9 mouse cellular contexts compared by ENCODE assay signal in the genomic region with DNA sequence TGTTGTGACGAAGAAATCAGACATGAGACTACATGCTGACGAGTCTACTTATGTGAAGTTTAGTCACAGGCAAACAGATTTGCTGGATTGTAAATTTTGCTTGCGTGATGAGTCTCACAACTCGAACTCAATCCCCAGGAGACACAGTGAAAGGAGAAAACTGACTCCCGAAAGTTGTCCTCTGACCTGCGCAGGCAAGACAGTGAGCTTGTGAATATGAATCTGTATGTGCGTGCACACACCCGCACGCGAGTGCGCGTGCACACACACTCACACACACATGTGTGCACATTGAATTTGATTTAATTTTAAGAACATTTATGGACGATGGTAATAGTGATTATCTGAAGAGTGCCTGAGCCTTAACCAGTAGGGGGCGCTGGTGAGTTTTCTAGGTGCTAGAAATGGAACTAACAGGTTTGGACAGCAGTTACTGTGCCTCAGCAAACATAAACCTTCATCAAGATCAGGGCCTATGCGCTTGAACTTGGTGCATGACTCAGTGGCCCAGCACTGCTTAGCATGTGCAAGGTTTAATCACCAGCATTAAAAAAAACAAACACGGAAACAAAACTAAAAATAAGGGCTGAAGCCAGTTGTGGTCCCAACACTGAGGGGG. TPM values are rescaled to one million over a fixed set of nuclear protein-coding genes. Genes with fewer than 3 reads are reported as not detected.
DNase-seq lines count a peak whose midpoint lies in the region; ATAC-seq and TF ChIP-seq lines count a peak whose summit lies in the region.
"Had no signal": no experiment of that assay in that cellular context is flagged by ENCODE, and none has a peak within 500 bp of the region (broad histone marks: within the 10 kb centered on the region; RNA-seq: fewer than 3 reads in every experiment).

No protein-coding gene starts in this region.

- DNase-seq in 3T3-L1 (ENCODE audit: low read depth, low spot score), result peak; percentile 92
- DNase-seq in c-Kit-positive CD71-positive TER-119-positive erythroid progenitor cells, embryonic 14.5 days (ENCODE audit: low spot score), result peak; percentile 82
- peak; percentile 84 for DNase-seq in gastrocnemius, adult 2 months
- peak; percentile 50 to 89 for DNase-seq in layer of hippocampus, adult 18-20 months (ENCODE audit: low spot score in 2 of 2)
- peak; percentile 91 for DNase-seq in lung, postnatal 14 days

- TF ChIP-seq CTCF in E14TG2a.4 (conservative IDR thresholded peaks at IDR 0.05; ENCODE audit: low read length), result peak; percentile 80
- peak; percentile 93 for TF ChIP-seq CTCF in gastrocnemius, adult 2 months (IDR thresholded peaks at IDR 0.05)
- peak; percentile 64; the same call in 1 of the 2 replicates for TF ChIP-seq CTCF in small intestine, adult 2 months (IDR thresholded peaks at IDR 0.05; ENCODE audit: extremely low read depth, insufficient read length, insufficient replicate concordance, low read depth, low read length)

- peaks cover 13% of the 10 kb centered on the region; the same call in 1 of the 2 replicates for H3K27me3 ChIP-seq in E14TG2a.4 (ENCODE audit: insufficient read depth, low read length)
- no peaks in the 10 kb centered on the region for H3K27me3 ChIP-seq in small intestine, adult 2 months (ENCODE audit: control insufficient read depth, insufficient read depth, low read length)

- H3K4me1 ChIP-seq in E14TG2a.4 (replicated peaks; ENCODE audit: low read depth, low read length), result peaks cover 34% of the 10 kb centered on the region
- peaks cover 2% of the 10 kb centered on the region; the same call in 1 of the 2 replicates for H3K4me1 ChIP-seq in small intestine, adult 2 months (ENCODE audit: control insufficient read depth, insufficient read depth, insufficient read length, low read length)
- H3K4me1 ChIP-seq: limb, embryonic 13.5 days had no signal

- no peak overlapping the region for H3K4me3 ChIP-seq in E14TG2a.4 (replicated peaks; ENCODE audit: low read length)
- H3K4me3 ChIP-seq in gastrocnemius, adult 2 months, result peak overlapping the region; percentile 16; the same call in 1 of the 2 replicates
- H3K4me3 ChIP-seq in small intestine, adult 2 months (ENCODE audit: low read depth, low read length), result no peak overlapping the region
- H3K4me3 ChIP-seq: limb, embryonic 13.5 days had no signal

- no peak for TF ChIP-seq POLR2A in small intestine, adult 2 months (IDR thresholded peaks at IDR 0.05; ENCODE audit: low read depth, low read length)

- 37% methylated on average over 16 of the region's 16 CpGs for WGBS in small intestine, adult 2 months

- no peaks in the 10 kb centered on the region for H3K36me3 ChIP-seq in E14TG2a.4 (ENCODE audit: insufficient read depth, low read length)
- no peaks in the 10 kb centered on the region for H3K36me3 ChIP-seq in small intestine, adult 2 months (ENCODE audit: control insufficient read depth, insufficient read depth, low read length)
- H3K36me3 ChIP-seq: limb, embryonic 13.5 days had no signal

- H3K9me3 ChIP-seq in E14TG2a.4 (ENCODE audit: low read length), result no peaks in the 10 kb centered on the region
- H3K9me3 ChIP-seq: limb, embryonic 13.5 days had no signal

- no peak for ATAC-seq in inflammation-experienced regulatory T-cells, adult 6 months

- H3K27ac ChIP-seq in gastrocnemius, adult 2 months, result no peak overlapping the region
- no peak overlapping the region for H3K27ac ChIP-seq in small intestine, adult 2 months (ENCODE audit: insufficient read depth, low read depth, low read length)
- H3K27ac ChIP-seq: limb, embryonic 13.5 days had no signal

- intact Hi-C loops in gastrocnemius, adult 2 months (cut with DNase I), result loop anchor here (1.0 to 5.0 kb wide), 3 partner anchors 118 to 240 kb away; no protein-coding TSS in a partner anchor

RNA-seq across cellular contexts. Expression of a gene that starts 35.4 kb away (rescaled TPM):
- total RNA-seq in gastrocnemius, adult 2 months (2021), result not detected
- total RNA-seq in layer of hippocampus, adult 18-20 months (2021), result 1 to 10 TPM; 1.5 to 1.6 TPM
- not detected in 2 replicates for polyA plus RNA-seq in small intestine, adult 2 months (2012; rRNA removed)
- polyA plus RNA-seq in inflammation-experienced regulatory T-cells, adult 6 months (2017; shearing (Covaris generic)), result under 1 TPM; 0.14 to 0.38 (median 0.17) TPM

RNA-seq across cellular contexts. Expression of a gene that starts 51.3 kb away (rescaled TPM):
- 1 to 10 TPM; 1.4 to 2.0 TPM for total RNA-seq in gastrocnemius, adult 2 months (2021)
- total RNA-seq in layer of hippocampus, adult 18-20 months (2021), result 10 to 100 TPM; 13.5 to 14.1 TPM
- 2.6 and 5.3 TPM in 2 replicates for polyA plus RNA-seq in small intestine, adult 2 months (2012; rRNA removed)
- polyA plus RNA-seq in inflammation-experienced regulatory T-cells, adult 6 months (2017; shearing (Covaris generic)), result 1 to 10 TPM; 7.4 to 9.9 (median 7.5) TPM

RNA-seq across cellular contexts. Expression of a gene that starts 51.5 kb away (rescaled TPM):
- total RNA-seq in gastrocnemius, adult 2 months (2021), result 10 to 100 TPM; 37.7 to 46.4 TPM
- 10 to 100 TPM; 51.4 to 59.8 TPM for total RNA-seq in layer of hippocampus, adult 18-20 months (2021)
- 22.9 and 31.7 TPM in 2 replicates for polyA plus RNA-seq in small intestine, adult 2 months (2012; rRNA removed)
- polyA plus RNA-seq in inflammation-experienced regulatory T-cells, adult 6 months (2017; shearing (Covaris generic)), result 100 to 1,000 TPM; 107 to 109 (median 107) TPM

RNA-seq across cellular contexts. Expression of a gene that starts 53.8 kb away (rescaled TPM):
- total RNA-seq in gastrocnemius, adult 2 months (2021), result not detected
- 10 to 100 TPM; 21.0 to 25.8 TPM for total RNA-seq in layer of hippocampus, adult 18-20 months (2021)
- 0.43 and 0.65 TPM in 2 replicates for polyA plus RNA-seq in small intestine, adult 2 months (2012; rRNA removed)
- polyA plus RNA-seq in inflammation-experienced regulatory T-cells, adult 6 months (2017; shearing (Covaris generic)), result 1 to 10 TPM in 1 of 3 experiments, under 1 TPM in 2; 0.34 to 2.0 (median 0.99) TPM

Comparison
In these comparisons a context has a peak if more than half of its experiments do, and no peak if none do; other contexts are left out.
1. RNA of a gene that starts 51.3 kb away (total RNA-seq): 13.5 to 14.1 TPM in layer of hippocampus, adult 18-20 months; 1.4 to 2.0 TPM in gastrocnemius, adult 2 months; every median in the first group is over 4 times any median in the second.
2. Peak in every context shown above with its lines, with median percentiles within 50 percentile points of each other: DNase-seq and CTCF ChIP-seq.